Mouse (Mus musculus) C2C12 (cell line): ENCODE measurements around the gene Rsu1.

Source experiments
- CEBPB ChIP-seq: IDR thresholded peaks from one replicate; pipeline ENCODE4 v1.6.1; 2011; ENCODE audit warnings: low read depth, mild to moderate bottlenecking, control low read depth, moderate library complexity
- CTCF ChIP-seq: IDR thresholded peaks from one replicate; pipeline ENCODE4 v1.5.1; 2011; ENCODE audit not compliant: control insufficient read depth, insufficient read depth, insufficient read length
- MAX ChIP-seq: IDR thresholded peaks from one replicate; pipeline ENCODE4 v1.6.1; 2011; ENCODE audit warnings: mild to moderate bottlenecking, control low read depth
- MYOD1 ChIP-seq: IDR thresholded peaks from one replicate; pipeline ENCODE4 v1.6.1; 2011; ENCODE audit warnings: low read depth; ENCODE audit not compliant: control insufficient read depth, insufficient read length
- USF1 ChIP-seq: IDR thresholded peaks from one replicate; pipeline ENCODE4 v1.6.1; 2011; ENCODE audit warnings: low read depth, mild to moderate bottlenecking, control low read depth, moderate library complexity

GRCm38 (mm10) chr2:13129337-13129736, 141.9 kb downstream of the Rsu1 start:
- no peak for TF ChIP-seq CEBPB
- TF ChIP-seq CTCF = no peak
- no peak for TF ChIP-seq MAX
- no peak for TF ChIP-seq USF1
- TF ChIP-seq MYOD1 = no peak
